Mouse (Mus musculus): ENCODE results near the gene Dab1.

- TF ChIP-seq CTCF (IDR thresholded peaks at IDR 0.05; ENCODE audit: control insufficient read depth, insufficient read depth, insufficient replicate concordance, low read depth, low read length) (no peak), POLR2A (IDR thresholded peaks at IDR 0.05; ENCODE audit: control insufficient read depth, low read depth, low read length) (no peak)
Observed at GRCm38 (mm10) chr4:103929631-103930030, 310.5 kb downstream of the Dab1 start.
